Mouse (Mus musculus) heart, adult 8-10 months (tissue): ENCODE measurements around the gene Klra2. TPM values are rescaled to one million over a fixed set of nuclear protein-coding genes. Genes with fewer than 3 reads are reported as not detected.
"Not testable (repeated sequence)": the region's sequence is repeated elsewhere in the genome, so short reads cannot be mapped to it uniquely, and the experiment has no call there.

Source experiments
- DNase-seq: peaks from one replicate; pipeline ENCODE4 v3.0.0; 2022; ENCODE audit warnings: low spot score
- total RNA-seq, 4 experiments: library from RNA; stranded (reverse); gene quantifications; 2 replicates each; pipeline ENCODE4 v1.2.4; 2022

The Klra2 gene
- 1 to 10 TPM in 1 of 4 experiments, under 1 TPM in 3; 0.34 to 1.0 (median 0.56) TPM for total RNA-seq

DNA sequence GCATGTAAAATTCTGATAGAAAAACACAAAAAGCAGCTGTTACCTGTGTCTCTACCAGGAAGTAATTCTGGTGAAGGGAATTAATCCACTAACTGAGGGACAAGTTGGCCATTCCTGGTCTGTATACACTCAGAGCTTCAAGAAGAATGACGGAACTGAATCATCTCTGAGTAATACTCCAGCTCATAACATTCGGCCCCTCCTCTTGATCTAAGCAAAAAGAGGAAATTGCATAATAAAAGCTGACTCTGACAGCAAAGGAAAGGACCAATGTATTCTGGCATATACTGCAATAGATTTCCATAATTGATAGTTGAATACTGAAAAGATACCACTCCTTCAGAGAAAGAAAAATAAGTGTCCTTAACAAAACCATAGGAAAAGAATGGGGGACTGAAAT lies at the start of gene Klra2:
Klra2 (minus strand) TSS at position 157 of the 400 bp plus-strand sequence.
- DNase-seq = no peak

DNA sequence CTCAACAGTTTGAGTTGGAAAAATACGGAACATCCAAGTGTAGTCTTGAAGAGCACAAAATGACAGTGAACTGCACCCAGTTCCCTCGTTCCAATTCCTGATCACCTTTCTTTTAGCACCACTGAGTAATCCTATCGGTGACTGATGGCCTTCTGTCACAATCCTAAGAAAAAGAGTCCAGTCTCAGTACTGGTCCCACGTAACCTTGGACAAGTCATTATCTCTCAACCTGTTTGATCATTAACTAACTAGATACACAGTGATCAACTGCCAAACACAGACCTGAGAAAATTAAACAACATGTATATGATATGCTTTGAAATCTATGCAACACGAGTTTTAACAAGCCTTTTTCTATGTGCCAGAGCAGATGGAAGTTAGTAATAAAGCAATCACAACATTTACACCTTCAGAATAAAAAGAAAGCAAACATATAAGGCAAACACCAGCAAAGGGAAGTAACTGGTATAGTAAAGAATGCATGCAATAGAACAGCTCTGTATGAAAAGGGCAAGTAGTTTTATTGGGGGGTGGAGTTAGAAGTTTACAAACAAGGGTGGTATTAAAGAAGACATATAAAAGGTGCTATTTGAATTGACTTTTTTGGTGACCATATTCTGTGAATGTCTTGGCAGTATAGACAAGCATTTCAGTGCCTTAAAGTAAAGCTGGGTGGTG lies 47.4 kb upstream of the Klra2 start:
- no peak for DNase-seq

DNA sequence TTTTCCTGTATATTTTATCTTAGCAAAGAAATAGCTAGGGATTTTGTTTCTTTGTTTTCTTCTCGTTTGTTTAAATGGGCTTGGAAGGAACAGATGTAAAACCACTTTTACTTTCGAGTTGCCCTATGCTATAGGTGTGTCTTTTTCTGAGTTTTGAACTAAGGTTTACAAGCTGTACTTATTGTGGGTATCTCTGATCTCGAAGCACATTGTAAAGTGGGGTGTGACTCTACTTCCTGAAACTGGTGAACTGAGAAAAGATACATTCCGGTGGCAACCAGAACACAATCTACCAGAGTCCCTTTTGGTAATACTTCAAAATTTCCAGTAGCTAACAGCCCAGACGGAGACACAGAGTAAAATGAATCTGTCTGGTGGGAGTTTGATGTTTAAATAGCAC lies 46.8 kb upstream of the Klra2 start:
- no peak for DNase-seq

DNA sequence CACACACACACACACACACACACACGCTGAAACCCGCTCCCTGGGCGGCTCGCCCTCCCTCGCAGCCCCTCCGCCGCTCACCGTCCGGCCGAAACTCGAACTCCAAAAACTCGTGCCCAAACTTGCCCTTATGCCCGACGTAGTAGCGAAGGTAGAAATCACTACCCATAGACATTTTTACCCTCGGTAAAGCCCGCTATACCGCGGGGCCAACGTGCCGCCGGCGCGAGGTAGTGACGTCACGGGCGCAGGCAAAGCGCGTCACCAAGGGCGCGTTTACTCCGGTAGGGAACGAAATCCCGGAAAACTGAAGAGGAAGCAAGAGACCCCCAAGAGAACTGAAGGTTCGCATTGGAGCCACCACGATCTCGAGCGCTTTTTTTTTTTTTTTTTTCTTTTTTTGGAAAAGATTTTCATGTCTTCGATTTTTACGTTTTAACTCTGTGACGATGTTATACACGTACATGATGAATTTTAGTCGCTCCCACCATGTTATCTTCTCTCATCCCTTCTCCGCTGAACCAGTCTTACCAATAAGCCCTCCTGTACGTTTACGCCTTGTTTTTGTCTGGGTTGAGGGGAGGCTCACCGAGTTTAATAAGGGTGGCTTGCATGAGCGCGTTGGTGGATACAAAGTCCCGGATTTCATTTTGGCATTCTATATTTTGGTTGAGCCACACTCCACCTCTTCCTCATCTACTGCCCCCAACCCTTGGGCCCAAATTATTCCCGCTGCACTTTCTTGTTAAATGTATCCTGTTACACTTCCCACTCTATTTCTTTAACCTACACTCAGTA lies 46.0 kb upstream of the Klra2 start, which contains the start of gene Magohb:
Magohb (minus strand) TSS at position 254 of the 798 bp plus-strand sequence.
- peak; percentile 76 for DNase-seq

DNA sequence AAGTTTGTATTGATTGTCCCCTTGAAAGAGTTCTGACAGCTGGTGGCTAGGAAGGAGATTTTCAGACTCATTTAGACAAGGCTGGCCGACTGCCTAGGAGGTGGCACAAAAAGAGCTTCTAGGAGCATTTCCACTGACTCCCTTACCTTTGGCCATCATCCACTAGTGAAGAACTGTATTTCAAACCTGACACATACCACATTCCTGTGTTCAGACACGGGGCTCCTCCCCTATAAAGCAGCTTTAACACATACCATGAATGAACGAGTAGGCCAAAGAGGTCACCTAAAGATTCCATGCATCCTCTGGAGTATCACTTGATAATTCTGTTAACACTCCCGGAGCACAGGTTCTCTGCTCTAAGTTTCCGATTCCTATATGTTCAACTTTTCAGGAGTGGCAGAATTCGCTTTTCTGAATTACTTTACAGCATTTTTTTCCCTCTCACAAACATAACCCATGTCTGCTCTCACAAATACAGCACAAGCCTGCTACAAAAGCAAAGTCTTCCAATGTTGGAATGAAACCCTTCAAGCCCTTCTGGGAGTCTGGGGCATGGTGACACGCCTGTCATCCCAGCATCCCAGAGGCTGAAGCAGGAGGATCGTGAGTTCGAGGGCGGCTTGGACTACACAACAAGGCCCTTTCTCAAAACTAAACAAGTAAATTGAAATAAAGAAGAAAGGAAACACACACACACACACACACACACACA lies 45.3 kb upstream of the Klra2 start:
- DNase-seq = no peak

DNA sequence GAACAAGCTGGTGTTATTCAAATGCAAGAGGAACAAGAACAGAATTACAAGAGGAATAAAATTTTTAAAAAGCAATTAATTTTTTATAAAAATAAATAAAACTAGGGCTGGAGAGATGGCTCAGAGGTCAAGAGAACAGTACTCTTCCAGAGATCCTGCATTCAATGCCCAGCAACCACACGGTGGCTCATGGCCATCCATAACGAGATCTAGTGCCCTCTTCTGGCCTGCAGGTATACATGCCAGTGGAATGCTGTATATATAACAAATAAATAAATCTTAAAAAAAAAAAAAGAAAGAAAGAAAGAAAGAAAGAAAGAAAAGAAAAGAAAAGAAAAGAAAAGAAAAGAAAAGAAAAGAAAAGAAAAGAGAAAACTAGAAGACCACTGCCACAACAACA lies 43.3 kb upstream of the Klra2 start:
- DNase-seq = no peak

DNA sequence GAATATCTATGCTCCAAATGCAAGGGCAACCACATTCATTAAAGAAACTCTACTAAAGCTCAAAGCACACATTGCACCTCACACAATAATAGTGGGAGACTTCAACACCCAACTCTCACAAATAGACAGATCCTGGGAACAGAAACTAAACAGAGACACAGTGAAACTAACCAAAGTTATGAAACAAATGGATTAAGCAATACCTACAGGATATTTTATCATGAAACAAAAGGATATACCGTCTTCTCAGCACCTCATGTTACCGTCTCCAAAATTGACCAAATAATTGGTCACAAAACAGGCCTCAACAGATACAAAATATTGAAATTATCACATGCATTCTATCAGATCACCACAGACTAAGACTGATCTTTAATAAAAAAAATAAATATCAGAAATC lies 31.0 kb upstream of the Klra2 start:
- DNase-seq = not testable (repeated sequence)

DNA sequence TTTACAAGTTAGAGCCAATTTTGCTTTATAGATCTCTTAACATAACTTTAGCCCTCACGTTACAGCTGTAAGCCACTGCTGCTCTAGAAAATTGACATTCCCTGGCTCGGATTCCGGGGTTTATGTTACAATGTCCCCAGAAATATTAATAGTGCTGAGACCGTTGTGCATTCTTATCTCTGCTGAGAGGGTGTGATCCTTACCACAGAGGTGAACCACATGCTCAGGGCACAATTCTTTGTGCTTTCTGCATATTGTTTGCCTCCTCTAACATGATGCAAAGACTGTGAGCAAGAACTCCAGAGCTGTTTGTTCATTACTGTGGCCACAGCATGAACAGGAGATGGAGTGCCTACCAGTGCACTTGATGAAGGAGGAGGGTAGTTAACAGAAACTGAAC lies 29.5 kb upstream of the Klra2 start:
- no peak for DNase-seq

DNA sequence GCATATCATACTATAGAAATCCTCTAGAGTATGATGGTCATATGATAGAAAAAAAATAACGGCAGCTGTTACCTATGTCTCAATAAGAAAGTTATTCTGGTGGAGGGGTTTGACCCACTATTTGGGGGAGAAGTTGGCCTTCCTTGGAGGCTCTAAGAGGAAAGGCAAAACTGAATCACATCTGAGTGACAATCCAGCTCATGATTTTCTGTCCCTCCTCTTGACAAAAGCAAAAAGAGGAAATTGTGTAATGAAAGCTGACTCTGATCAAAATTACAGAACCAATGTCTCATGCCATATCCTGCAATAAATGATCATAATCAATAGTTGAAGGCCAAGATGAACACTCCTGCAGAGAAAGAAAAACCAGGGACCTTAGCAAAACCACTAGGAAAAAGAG lies 25.1 kb upstream of the Klra2 start:
- DNase-seq = no peak

DNA sequence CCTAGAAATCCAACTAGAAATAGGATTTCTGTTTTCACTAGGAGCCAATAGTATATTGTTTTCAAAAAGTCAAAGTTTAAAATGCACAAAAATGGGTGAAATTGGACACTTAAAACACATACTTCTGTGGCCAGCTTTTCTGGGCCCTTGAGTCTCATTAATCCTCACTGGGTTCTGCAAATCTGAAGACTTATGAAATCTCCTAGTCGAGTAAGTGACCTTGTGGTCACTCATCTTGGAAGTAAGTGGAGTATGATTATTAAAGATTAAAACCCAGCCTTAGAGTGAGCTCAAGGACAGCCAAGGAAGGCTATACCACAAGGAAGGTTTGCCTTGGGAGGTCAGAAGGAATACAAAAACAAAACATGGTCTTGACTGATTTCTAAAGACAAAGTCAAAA lies 23.1 kb upstream of the Klra2 start:
- DNase-seq = no peak

DNA sequence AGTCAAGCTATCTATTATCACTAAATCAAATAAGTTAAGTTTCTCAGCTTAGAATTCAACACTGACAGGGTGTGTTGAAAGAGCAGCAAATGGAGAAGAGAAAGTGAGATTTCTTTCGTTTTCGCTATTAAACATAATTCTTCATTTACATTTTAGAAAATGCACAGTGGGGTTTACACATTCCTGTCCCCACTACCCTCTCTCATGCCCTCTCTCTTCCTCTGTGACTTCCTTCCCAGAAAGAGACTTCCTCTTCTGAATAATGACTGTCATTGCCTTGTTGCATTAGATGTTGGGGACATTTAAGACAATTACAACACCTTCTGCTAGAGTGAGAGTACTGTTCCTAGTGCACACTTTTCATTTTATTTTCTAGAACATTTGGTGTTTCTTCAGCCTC lies 22.4 kb upstream of the Klra2 start:
- DNase-seq = no peak

DNA sequence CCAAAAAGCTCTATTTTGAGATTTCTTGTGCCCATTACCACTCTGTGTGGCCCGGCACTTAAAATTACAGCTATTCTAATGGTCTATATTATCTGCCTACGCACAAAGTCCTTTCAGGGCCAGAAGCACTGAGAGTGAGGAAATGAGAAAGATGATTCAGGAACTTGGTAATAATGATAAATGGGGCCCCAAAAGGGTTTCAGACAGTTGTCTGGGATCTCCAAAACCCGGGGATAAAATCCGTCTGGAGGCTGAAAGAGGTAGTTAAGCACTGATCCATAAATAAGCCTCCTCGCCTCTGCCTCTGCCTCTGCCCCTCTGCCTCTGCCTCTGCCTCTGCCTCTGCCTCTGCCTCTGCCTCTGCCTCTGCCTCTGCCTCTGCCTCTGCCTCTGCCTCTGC lies 17.0 kb upstream of the Klra2 start:
- DNase-seq = no peak

DNA sequence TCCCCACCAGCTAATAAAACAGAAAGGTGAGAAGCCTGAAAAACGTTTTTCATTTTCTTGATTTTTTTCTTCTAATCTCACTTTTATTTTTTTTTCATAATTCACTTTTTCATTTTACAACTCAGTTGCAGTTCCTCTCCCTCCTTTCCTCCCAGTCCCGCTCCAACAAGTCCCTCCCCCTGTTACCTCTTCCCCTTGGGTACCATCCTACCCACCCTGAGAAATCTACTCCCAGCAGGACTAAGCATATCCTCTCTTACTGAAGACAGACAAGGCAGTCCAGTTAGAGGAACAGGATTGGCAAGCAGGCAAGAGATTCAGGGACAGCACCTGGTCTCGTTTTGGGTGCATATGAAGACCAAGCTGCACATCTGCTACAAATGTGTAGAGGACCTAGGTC lies 15.6 kb upstream of the Klra2 start:
- DNase-seq = no peak

DNA sequence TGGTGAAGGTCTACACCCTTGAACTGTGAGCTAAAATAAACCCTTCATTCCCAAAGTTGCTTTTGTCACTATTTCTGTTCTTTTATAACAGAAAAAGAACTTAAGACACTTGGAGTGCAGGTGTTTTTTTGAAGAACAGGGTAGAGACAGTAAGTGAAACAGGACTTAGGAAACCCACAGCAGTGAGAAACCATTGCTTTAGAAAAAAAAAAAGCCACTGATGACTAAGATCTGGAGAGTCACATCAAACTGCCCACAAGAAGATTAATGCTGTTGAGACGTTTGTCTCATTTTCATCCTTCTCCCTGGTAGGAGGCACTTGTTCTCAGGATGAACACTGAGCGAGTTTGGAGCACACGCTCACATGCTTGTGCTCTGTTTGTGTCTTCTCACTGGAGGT lies 14.8 kb upstream of the Klra2 start:
- no peak for DNase-seq

DNA sequence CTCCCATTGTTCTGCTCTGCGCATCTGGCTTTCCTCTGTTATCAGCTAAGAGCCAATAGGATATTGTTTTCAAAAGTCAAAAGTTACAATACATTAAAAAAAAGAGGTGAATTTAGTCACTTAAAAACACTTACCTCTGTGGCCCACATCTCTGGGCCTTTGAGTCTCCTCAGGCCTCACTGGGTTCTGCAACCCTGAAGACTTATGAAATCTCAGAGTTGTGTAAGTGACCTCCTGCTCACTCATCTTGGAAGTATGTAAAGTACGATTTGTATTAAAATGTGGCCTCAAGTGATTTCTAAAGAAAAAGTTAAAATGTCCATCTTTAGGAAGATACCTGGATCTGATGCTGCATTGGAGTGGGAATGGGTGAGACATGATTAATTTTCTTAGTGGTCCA lies 2.1 kb downstream of the Klra2 start:
- no peak for DNase-seq

Other genes with a start within 250 kb of the Klra2 start
- 1 to 10 TPM; 5.3 to 8.1 (median 6.9) TPM for gene Magohb, start 45.9 kb upstream of the Klra2 start, total RNA-seq
- under 1 TPM in 3 of 4 experiments, not detected in 1; 0.17 to 0.49 (median 0.19) TPM for gene Styk1, start 106.2 kb upstream of the Klra2 start, total RNA-seq
- gene Ybx3, start 141.1 kb upstream of the Klra2 start, total RNA-seq = 100 to 1,000 TPM; 172 to 240 (median 215) TPM
- gene 5430401F13Rik, start 239.0 kb upstream of the Klra2 start, total RNA-seq = not detected
- not detected for gene Gm6619, start 239.0 kb upstream of the Klra2 start, total RNA-seq